Mouse (Mus musculus) cerebral cortex, adult 2 months (tissue): ENCODE data around the gene Mobp.

Source experiments
- WGBS: fragments of 180-500 bp; shearing (Covaris S2); methylation state at CpG from one replicate; pipeline ENCODE4 v1.1.7; 2018; 5-methylcytosine and 5-hydroxymethylcytosine counted together

Gene Mobp

GRCm38 (mm10) chr9:120210865-120211264, 61.4 kb downstream of the Mobp start:
- WGBS = 73% methylated on average over 4 of the region's 4 CpGs

GRCm38 (mm10) chr9:120212936-120213335, 63.4 kb downstream of the Mobp start:
- WGBS = 49% methylated on average over 6 of the region's 6 CpGs

- WGBS = 90% methylated on average over 11 of the region's 11 CpGs
Observed at GRCm38 (mm10) chr9:120214978-120215495, 65.5 kb downstream of the Mobp start.

- 76% methylated on average over 3 of the region's 3 CpGs for WGBS
Observed at GRCm38 (mm10) chr9:120219411-120219810, 69.9 kb downstream of the Mobp start.
